Mouse (Mus musculus): ENCODE measurements at regions not wholly inside any gene's neighbourhood (a gene's known extent, or its start where the extent isn't known, plus 50 kb on each side); places are given as distances from the start of the nearest gene placed in this dataset.
A peak's percentile ranks its signal among the peaks of the same experiment; 100 is the strongest.

- ATAC-seq (peak; percentile 20; the same call in 1 of the 2 replicates), DNase-seq (peak; percentile 21)
- Histone ChIP-seq H3K4me1 (ENCODE audit: insufficient read depth) (no peaks in the 10 kb centered on the region), H3K27ac (ENCODE audit: low read depth, low read length) (no peak overlapping the region), H3K9ac (no peak overlapping the region), H3K27me3 (ENCODE audit: insufficient read depth, low read length) (no peaks in the 10 kb centered on the region), H3K36me3 (ENCODE audit: insufficient read depth) (no peaks in the 10 kb centered on the region), H3K4me3 (ENCODE audit: low read depth, low read length) (no peak overlapping the region), H3K4me2 (ENCODE audit: low read depth) (no peak overlapping the region), H3K9me3 (ENCODE audit: low read length) (no peaks in the 10 kb centered on the region)
- TF ChIP-seq CTCF (IDR thresholded peaks at IDR 0.05; ENCODE audit: low read depth): no peak
- WGBS: 34% methylated on average over 2 of the region's 2 CpGs
These were observed 773.3 kb downstream of the Gm6377 start for GRCm38 (mm10) chrX:109969863-109970262.

GRCm38 (mm10) chrX:110005221-110005620 lies 808.7 kb downstream of the Gm6377 start:
- DNase-seq (no peak), ATAC-seq (no peak)
- Histone ChIP-seq H3K36me3 (ENCODE audit: insufficient read depth) (no peaks in the 10 kb centered on the region), H3K27ac (ENCODE audit: low read depth, low read length) (no peak overlapping the region), H3K27me3 (ENCODE audit: insufficient read depth, low read length) (no peaks in the 10 kb centered on the region), H3K4me2 (ENCODE audit: low read depth) (no peak overlapping the region), H3K9me3 (ENCODE audit: low read length) (no peaks in the 10 kb centered on the region), H3K9ac (no peak overlapping the region), H3K4me1 (ENCODE audit: insufficient read depth) (no peaks in the 10 kb centered on the region), H3K4me3 (ENCODE audit: low read depth, low read length) (no peak overlapping the region)
- TF ChIP-seq CTCF (IDR thresholded peaks at IDR 0.05; ENCODE audit: low read depth): no peak
- WGBS: 73% methylated on average over 2 of the region's 2 CpGs

Data from forebrain, postnatal 0 days (tissue).